Mouse (Mus musculus) embryonic facial prominence, embryonic 15.5 days (tissue): ENCODE data around the gene Mgat4a. TPM values are rescaled to one million over a fixed set of nuclear protein-coding genes. Genes with fewer than 3 reads are reported as not detected.

Source experiments
- ATAC-seq: fragments of 200-750 bp; cut with Nextera tagmentation; 2 replicates; pipeline ENCODE4 v1.8.0; 2017; ENCODE audit warnings: low read depth, moderate TSS enrichment; ENCODE audit not compliant: insufficient number of reproducible peaks, low FRiP score, low TSS enrichment
- H3K27ac ChIP-seq: fragments of 300-500 bp; sonication (generic); replicated peaks from 2 replicates; pipeline ENCODE4 v1.5.1; 2015; ENCODE audit warnings: mild to moderate bottlenecking, inconsistent platforms
- H3K27me3 ChIP-seq: fragments of 300-500 bp; sonication (generic); 2 replicates; pipeline ENCODE4 v1.6.1; 2015; ENCODE audit warnings: inconsistent platforms
- H3K36me3 ChIP-seq: fragments of 300-500 bp; sonication (generic); 2 replicates; pipeline ENCODE4 v1.6.1; 2015; ENCODE audit warnings: mild to moderate bottlenecking, inconsistent platforms
- H3K4me1 ChIP-seq: fragments of 300-500 bp; sonication (generic); 2 replicates; pipeline ENCODE4 v1.6.1; 2015; ENCODE audit warnings: inconsistent platforms
- H3K4me2 ChIP-seq: fragments of 300-500 bp; sonication (generic); replicated peaks from 2 replicates; pipeline ENCODE4 v1.6.1; 2015; ENCODE audit warnings: mild to moderate bottlenecking, inconsistent platforms
- H3K4me3 ChIP-seq: fragments of 300-500 bp; sonication (generic); replicated peaks from 2 replicates; pipeline ENCODE4 v1.5.1; 2015; ENCODE audit warnings: mild to moderate bottlenecking, inconsistent platforms
- H3K9ac ChIP-seq: fragments of 300-500 bp; sonication (generic); 2 replicates; pipeline ENCODE4 v1.6.1; 2015; ENCODE audit warnings: inconsistent platforms
- H3K9me3 ChIP-seq: fragments of 300-500 bp; sonication (generic); replicated peaks from 2 replicates; pipeline ENCODE4 v1.6.1; 2016; ENCODE audit warnings: inconsistent platforms
- WGBS: fragments of 180-500 bp; shearing (Covaris S2); methylation state at CpG from one replicate; pipeline ENCODE4 v1.1.7; 2015; 5-methylcytosine and 5-hydroxymethylcytosine counted together
- polyA plus RNA-seq: library from polyadenylated mRNA; unstranded; fragments of >200 nt; fragmentation: Nextera tagmentation; extraction: Ambion mirVana; gene quantifications from 2 replicates; pipeline ENCODE4 v1.2.1, GENCODE M21; 2015

The Mgat4a gene
- polyA plus RNA-seq, 1 experiment from 2014 or later: 4.2 TPM

GRCm38 (mm10) chr1:37560356-37560755 is 19.5 kb upstream of the Mgat4a start:
- Histone ChIP-seq H3K4me3 (no peak overlapping the region), H3K4me2 (no peak overlapping the region), H3K9ac (no peak overlapping the region), H3K27ac (no peak overlapping the region), H3K27me3 (no peaks in the 10 kb centered on the region), H3K9me3 (no peaks in the 10 kb centered on the region), H3K4me1 (no peaks in the 10 kb centered on the region), H3K36me3 (no peaks in the 10 kb centered on the region)
- 75% methylated on average over 4 of the region's 4 CpGs for WGBS
- ATAC-seq: no peak

- Histone ChIP-seq H3K36me3 (no peaks in the 10 kb centered on the region), H3K27ac (no peak overlapping the region), H3K9me3 (no peaks in the 10 kb centered on the region), H3K9ac (no peak overlapping the region), H3K4me2 (no peak overlapping the region), H3K27me3 (no peaks in the 10 kb centered on the region), H3K4me1 (no peaks in the 10 kb centered on the region), H3K4me3 (no peak overlapping the region)
- 84% methylated on average over 7 of the region's 7 CpGs for WGBS
- ATAC-seq: no peak
Observed at GRCm38 (mm10) chr1:37551986-37552385, 11.2 kb upstream of the Mgat4a start.

GRCm38 (mm10) chr1:37549501-37549900 is 8.7 kb upstream of the Mgat4a start:
- Histone ChIP-seq H3K4me3 (no peak overlapping the region), H3K4me2 (no peak overlapping the region), H3K9ac (no peak overlapping the region), H3K27me3 (no peaks in the 10 kb centered on the region), H3K36me3 (no peaks in the 10 kb centered on the region), H3K9me3 (no peaks in the 10 kb centered on the region), H3K27ac (no peak overlapping the region), H3K4me1 (no peaks in the 10 kb centered on the region)
- ATAC-seq: no peak
- WGBS: 82% methylated on average over 8 of the region's 8 CpGs

GRCm38 (mm10) chr1:37546398-37547051 is 5.7 kb upstream of the Mgat4a start:
- H3K9me3 ChIP-seq: no peaks in the 10 kb centered on the region
- no peak for ATAC-seq

GRCm38 (mm10) chr1:37544251-37544650 is 3.4 kb upstream of the Mgat4a start:
- Histone ChIP-seq H3K4me3 (no peak overlapping the region), H3K4me1 (peaks cover 8% of the 10 kb centered on the region), H3K36me3 (no peaks in the 10 kb centered on the region), H3K4me2 (no peak overlapping the region), H3K9ac (no peak overlapping the region), H3K27me3 (peaks cover 12% of the 10 kb centered on the region; the same call in 1 of the 2 replicates), H3K9me3 (no peaks in the 10 kb centered on the region), H3K27ac (no peak overlapping the region)
- WGBS: 49% methylated on average over 9 of the region's 9 CpGs
- ATAC-seq: no peak

More at GRCm38 (mm10) chr1:37546398-37547051, 5.7 kb upstream of the Mgat4a start:
- Histone ChIP-seq H3K36me3 (no peaks in the 10 kb centered on the region), H3K4me2 (no peak overlapping the region), H3K4me3 (no peak overlapping the region), H3K4me1 (no peaks in the 10 kb centered on the region), H3K27ac (no peak overlapping the region), H3K9ac (no peak overlapping the region), H3K27me3 (peaks cover 12% of the 10 kb centered on the region; the same call in 1 of the 2 replicates)
- WGBS: 76% methylated on average over 11 of the region's 11 CpGs

GRCm38 (mm10) chr1:37543057-37543456 is 2.2 kb upstream of the Mgat4a start:
- H3K27me3 ChIP-seq: peaks cover 12% of the 10 kb centered on the region; the same call in 1 of the 2 replicates
- no peak overlapping the region for H3K4me3 ChIP-seq
- WGBS: 47% methylated on average over 1 of the region's 1 CpGs
- peaks cover 8% of the 10 kb centered on the region for H3K4me1 ChIP-seq
- no peak overlapping the region for H3K27ac ChIP-seq
- ATAC-seq: no peak
- H3K9me3 ChIP-seq: no peaks in the 10 kb centered on the region
- no peaks in the 10 kb centered on the region for H3K36me3 ChIP-seq
- no peak overlapping the region for H3K9ac ChIP-seq
- no peak overlapping the region for H3K4me2 ChIP-seq

GRCm38 (mm10) chr1:37539968-37540809 is 627 bp downstream of the Mgat4a start:
- H3K4me2 ChIP-seq: peak overlapping the region; percentile 94
- no peak overlapping the region for H3K27ac ChIP-seq
- peak overlapping the region; percentile 72 for H3K9ac ChIP-seq
- 2% methylated on average over 47 of the region's 47 CpGs for WGBS
- H3K9me3 ChIP-seq: no peaks in the 10 kb centered on the region
- H3K4me1 ChIP-seq: peaks cover 8% of the 10 kb centered on the region
- peak; percentile 67 for ATAC-seq
- peaks cover 12% of the 10 kb centered on the region; the same call in 1 of the 2 replicates for H3K27me3 ChIP-seq
- peak overlapping the region; percentile 76 for H3K4me3 ChIP-seq
- no peaks in the 10 kb centered on the region for H3K36me3 ChIP-seq

GRCm38 (mm10) chr1:37534532-37535108 is 6.2 kb downstream of the Mgat4a start:
- ATAC-seq: no peak
- Histone ChIP-seq H3K36me3 (no peaks in the 10 kb centered on the region), H3K9me3 (no peaks in the 10 kb centered on the region), H3K4me2 (no peak overlapping the region), H3K4me1 (no peaks in the 10 kb centered on the region), H3K4me3 (no peak overlapping the region), H3K9ac (no peak overlapping the region), H3K27me3 (no peaks in the 10 kb centered on the region), H3K27ac (no peak overlapping the region)
- WGBS: 38% methylated on average over 5 of the region's 5 CpGs

GRCm38 (mm10) chr1:37533181-37533580 is 7.6 kb downstream of the Mgat4a start:
- WGBS: 82% methylated on average over 7 of the region's 7 CpGs
- H3K36me3 ChIP-seq: no peaks in the 10 kb centered on the region

GRCm38 (mm10) chr1:37532533-37532840 is 8.3 kb downstream of the Mgat4a start:
- Histone ChIP-seq H3K4me3 (no peak overlapping the region), H3K9ac (no peak overlapping the region), H3K36me3 (no peaks in the 10 kb centered on the region), H3K27me3 (no peaks in the 10 kb centered on the region), H3K9me3 (no peaks in the 10 kb centered on the region), H3K4me2 (no peak overlapping the region), H3K27ac (no peak overlapping the region), H3K4me1 (no peaks in the 10 kb centered on the region)
- 77% methylated on average over 6 of the region's 6 CpGs for WGBS
- ATAC-seq: no peak

More at GRCm38 (mm10) chr1:37533181-37533580, 7.6 kb downstream of the Mgat4a start:
- H3K4me2 ChIP-seq: no peak overlapping the region
- H3K27ac ChIP-seq: no peak overlapping the region
- no peaks in the 10 kb centered on the region for H3K27me3 ChIP-seq
- no peak for ATAC-seq
- H3K4me1 ChIP-seq: no peaks in the 10 kb centered on the region
- no peak overlapping the region for H3K4me3 ChIP-seq
- no peaks in the 10 kb centered on the region for H3K9me3 ChIP-seq
- no peak overlapping the region for H3K9ac ChIP-seq

GRCm38 (mm10) chr1:37531654-37532532 is 8.9 kb downstream of the Mgat4a start:
- H3K9me3 ChIP-seq: no peaks in the 10 kb centered on the region
- no peak for ATAC-seq
- WGBS: 93% methylated on average over 12 of the region's 12 CpGs

More at GRCm38 (mm10) chr1:37531654-37532532, 8.9 kb downstream of the Mgat4a start:
- H3K27ac ChIP-seq: no peak overlapping the region
- no peaks in the 10 kb centered on the region for H3K4me1 ChIP-seq
- no peak overlapping the region for H3K4me3 ChIP-seq
- no peak overlapping the region for H3K4me2 ChIP-seq
- H3K36me3 ChIP-seq: no peaks in the 10 kb centered on the region
- no peak overlapping the region for H3K9ac ChIP-seq
- H3K27me3 ChIP-seq: no peaks in the 10 kb centered on the region
